Mouse (Mus musculus) gastrocnemius, postnatal 4 days (tissue): ENCODE measurements around the gene Cxcr3. TPM values are rescaled to one million over a fixed set of nuclear protein-coding genes. Genes with fewer than 3 reads are reported as not detected.

Source experiments
- total RNA-seq, 2 experiments: library from RNA; stranded (reverse); gene quantifications; 2 replicates each; pipeline ENCODE4 v1.2.3; 2021

The Cxcr3 gene
- total RNA-seq, 2 experiments from 2014 or later, result 0.54 to 0.61 TPM

Other genes with a start within 250 kb of the Cxcr3 start
- gene Taf1, start 201.5 kb downstream of the Cxcr3 start, total RNA-seq, result 10 to 100 TPM; 21.1 to 21.7 TPM
- gene Ogt, start 94.2 kb downstream of the Cxcr3 start, total RNA-seq, result 100 to 1,000 TPM in 1 of 2 experiments, 10 to 100 TPM in 1; 95.0 to 110 TPM
- gene Gm4779, start 60.2 kb upstream of the Cxcr3 start, total RNA-seq, result not detected
- not detected for gene 8030474K03Rik, start 60.4 kb upstream of the Cxcr3 start, total RNA-seq
- gene Nhsl2, start 115.1 kb upstream of the Cxcr3 start, total RNA-seq, result 10 to 100 TPM; 12.5 to 13.0 TPM